Mouse (Mus musculus) frontal cortex, postnatal 36 days (tissue): ENCODE measurements around the gene Acot8.
A peak's percentile ranks its signal among the peaks of the same experiment; 100 is the strongest.

Experiments
- DNase-seq, 2 experiments: peaks; one replicate each; pipeline ENCODE4 v3.0.0; 2022; ENCODE audit warnings: low spot score in 2 of 2

The Acot8 gene

GRCm38 (mm10) chr2:164804533-164805331, at the start of gene Acot8, which contains the start of gene Zswim3:
TSS of gene Acot8 (minus strand) at chr2:164804882.
TSS of gene Zswim3 (plus strand) at chr2:164805098.
- peak; percentile 99 for DNase-seq

GRCm38 (mm10) chr2:164850061-164850460, 45.4 kb upstream of the Acot8 start:
- no peak for DNase-seq

DNA sequence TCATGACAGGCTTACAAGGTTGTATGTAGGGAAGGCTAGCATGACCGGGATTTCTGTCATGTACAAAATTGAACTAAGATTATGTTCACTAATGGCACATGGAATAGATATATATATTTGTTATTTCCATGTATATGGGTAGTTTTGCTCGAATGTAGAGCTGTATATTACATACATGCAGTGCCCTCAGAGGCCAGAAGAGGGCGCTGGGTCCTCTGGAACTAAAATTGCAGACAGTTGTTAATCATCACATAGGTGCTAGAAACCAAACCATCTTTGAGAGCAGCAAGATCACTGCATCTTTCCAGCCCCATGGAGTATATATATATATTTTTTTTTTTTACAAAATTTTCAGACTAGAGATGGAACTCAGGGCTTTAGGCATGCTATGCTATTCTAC, 41.1 kb upstream of the Acot8 start:
- DNase-seq: no peak

DNA sequence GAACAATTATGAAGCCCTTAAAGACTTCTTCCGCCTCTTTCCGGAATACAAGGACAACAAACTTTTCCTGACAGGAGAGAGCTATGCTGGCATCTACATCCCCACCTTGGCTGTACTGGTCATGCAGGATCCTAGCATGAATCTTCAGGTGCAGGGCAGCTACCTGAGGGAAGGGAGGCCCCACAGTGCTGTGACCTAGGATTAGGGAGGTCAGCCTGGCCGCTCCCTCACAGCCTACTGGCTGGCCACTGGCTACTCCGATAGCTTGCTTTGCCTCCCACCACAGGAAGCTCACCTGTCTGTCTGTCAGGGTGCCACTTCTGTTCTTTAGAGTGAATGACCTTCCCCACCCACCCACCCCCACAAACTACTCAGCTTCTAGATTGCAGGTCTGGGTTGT, 30.5 kb upstream of the Acot8 start:
- no peak for DNase-seq

DNA sequence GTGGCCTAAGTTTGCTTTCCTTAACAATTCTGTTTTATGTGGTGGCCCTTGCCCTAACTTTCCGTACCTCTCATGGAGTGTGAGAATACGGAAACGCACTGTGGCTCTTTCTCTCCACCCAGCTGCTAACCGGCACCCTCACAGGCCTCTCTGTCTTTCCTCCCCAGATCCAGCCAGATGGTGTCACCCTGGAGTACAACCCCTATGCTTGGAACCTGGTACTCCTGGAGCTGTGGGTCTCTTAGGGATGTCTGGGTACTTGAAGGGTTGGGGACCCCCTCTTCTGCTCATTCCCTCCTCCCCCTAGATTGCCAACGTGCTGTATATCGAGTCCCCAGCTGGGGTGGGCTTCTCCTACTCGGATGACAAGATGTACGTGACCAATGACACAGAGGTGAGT, 29.8 kb upstream of the Acot8 start:
- no peak for DNase-seq

DNA sequence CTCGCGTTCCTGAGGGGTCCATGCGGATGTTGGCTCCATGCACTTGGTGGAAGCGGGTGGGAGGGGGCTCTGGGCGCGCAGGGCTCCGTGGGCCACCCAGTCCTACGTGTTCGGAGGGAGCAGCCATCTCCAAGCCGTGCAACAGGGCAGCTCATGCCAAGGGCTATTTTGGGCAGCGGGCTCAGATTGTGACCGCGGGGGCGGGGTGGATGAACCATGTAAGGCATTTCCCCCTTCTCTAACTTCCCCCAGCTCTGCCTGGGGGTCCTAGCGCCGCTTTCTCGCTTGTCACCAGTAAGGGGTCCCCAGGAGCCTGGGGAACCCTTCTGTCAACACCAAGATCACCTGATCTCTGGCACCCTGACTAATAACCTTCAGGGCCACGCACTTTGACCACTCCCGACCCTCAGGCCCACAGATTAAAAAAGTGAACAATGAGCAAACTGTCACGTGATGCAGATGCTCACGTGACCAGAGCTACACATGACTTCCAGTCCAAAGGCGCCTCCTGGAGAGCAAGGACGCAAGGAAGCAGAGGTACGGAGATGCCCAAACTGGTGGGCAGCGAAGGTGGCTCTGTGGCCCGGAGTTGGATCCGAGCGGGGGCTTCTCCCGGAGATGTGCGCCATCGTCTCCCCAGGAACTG, 28.8 kb upstream of the Acot8 start, which contains the start of gene Neurl2:
Gene Neurl2 (minus strand): TSS at position 143 of the 646 bp plus-strand sequence.
- DNase-seq: peak; percentile 88 to 94

GRCm38 (mm10) chr2:164832748-164833301, 28.1 kb upstream of the Acot8 start, which contains the start of gene Ctsa:
TSS of gene Ctsa (plus strand) at chr2:164832873.
- peak; percentile 69 to 82 for DNase-seq

GRCm38 (mm10) chr2:164832032-164832747, 27.5 kb upstream of the Acot8 start:
- no peak for DNase-seq

GRCm38 (mm10) chr2:164831029-164831428, 26.3 kb upstream of the Acot8 start:
- no peak for DNase-seq

DNA sequence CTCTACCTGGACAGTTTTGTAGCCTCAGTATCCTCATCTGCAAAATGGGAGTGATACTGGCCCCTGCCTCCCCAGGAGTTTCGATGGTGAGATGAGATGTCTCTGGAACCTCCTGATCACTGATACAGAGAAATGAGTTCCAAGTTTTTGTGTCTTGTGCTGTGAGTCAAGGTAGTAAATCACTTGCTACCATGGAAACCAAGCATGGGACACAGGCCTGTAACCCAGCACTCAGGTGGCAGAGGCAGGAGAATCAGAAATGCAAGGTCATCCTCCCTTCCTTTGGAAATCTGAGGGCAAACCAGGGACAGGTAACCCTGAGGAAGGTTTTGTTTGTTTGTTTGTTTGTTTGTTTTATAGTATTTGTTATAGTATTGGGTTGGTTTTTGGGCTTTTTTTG, 24.4 kb upstream of the Acot8 start:
- DNase-seq: no peak

- no peak for DNase-seq
Measured at GRCm38 (mm10) chr2:164828437-164828836, 23.8 kb upstream of the Acot8 start, which contains the start of gene Spata25. TSS of gene Spata25 (minus strand) at chr2:164828537.

- DNase-seq: no peak
Measured at GRCm38 (mm10) chr2:164827146-164827850, 22.6 kb upstream of the Acot8 start.

DNA sequence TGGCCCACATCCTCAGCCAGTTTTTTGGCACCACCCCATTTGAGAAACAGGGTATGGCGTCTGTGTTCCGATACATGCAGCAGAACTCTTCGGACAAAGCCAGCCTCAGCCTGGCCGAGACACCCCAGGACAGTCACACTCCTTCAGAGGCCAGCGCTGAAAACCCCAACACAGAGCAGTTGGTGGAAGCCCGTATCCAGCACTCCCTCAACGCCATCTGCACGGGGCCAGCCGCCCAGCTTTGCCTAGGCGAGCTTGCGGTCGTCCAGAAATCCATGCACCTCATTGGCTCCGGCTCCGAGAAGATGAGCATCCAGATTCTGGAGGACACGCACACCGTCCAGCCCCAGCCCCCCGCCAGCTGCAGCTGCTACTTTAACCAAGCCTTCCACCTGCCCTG, 20.8 kb upstream of the Acot8 start:
- DNase-seq: no peak

DNA sequence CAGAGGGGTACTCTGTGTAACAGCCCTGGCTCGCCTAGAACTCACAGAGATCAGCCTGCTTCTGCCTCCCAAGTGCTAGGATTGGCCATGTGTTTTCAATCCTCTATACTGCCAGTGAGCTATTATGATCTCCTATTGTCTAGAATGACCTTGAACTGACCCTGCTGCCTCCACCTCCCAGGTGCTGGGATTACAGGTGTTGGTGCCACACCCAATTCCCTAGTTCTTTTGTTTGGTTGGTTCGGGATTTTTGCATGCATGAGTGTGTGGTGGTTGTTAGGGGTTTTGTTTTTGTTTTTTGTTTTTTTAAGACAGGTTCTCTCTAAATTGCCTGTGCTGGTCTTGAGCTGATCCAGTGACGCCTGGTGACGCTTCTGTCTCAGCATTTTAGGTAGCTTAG, 19.3 kb upstream of the Acot8 start:
- DNase-seq: no peak

GRCm38 (mm10) chr2:164823181-164823585, 18.5 kb upstream of the Acot8 start:
- peak in 1 of 2 experiments; percentile 38 for DNase-seq

DNA sequence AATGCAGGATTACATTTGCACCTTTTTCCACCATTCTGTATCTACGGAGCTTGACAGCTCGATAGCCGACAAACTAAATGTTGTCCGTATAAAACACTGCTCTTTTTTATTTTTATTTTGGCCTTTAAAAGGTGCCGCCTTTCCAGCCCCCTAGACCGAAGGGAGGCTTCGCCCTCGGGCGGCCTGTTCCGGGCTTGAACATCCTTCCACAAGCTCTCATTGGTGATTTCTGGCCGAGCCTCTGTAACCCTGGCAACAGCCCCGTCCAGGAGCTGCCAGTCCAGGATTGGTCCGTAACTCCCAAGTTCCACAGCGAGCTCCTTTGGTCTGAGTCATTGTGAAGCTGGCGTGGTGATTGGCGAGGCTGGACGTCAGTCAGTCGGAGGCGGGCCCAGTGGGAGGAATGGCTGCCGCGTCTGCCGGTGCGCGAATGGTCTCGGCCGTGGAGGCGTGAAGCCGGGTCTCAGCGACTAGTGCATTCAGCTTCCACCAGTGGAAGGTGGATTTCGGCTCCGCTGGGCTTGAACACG, 18.0 kb upstream of the Acot8 start, which contains the start of gene Zswim1:
Gene Zswim1 (plus strand): TSS at position 51 of the 530 bp plus-strand sequence.
- peak; percentile 100 for DNase-seq

DNA sequence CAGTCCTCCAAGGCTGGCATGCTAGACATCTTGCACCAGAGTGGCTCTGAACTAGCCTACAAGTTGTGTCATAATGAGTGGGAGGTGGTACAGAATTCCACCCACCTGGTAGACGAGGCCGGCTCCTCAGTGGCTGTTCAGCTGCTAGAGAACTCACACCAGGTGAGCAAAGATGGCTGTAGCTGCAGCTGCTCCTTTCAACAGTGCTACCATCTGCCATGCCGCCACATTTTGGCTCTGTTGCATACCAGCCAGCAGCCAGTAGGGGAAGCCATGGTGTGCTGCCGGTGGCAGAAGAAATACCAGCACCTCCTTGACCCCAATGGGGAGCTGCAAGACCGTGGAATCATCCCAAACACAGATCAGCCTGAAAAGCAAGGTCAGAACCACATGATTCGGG, 16.4 kb upstream of the Acot8 start:
- no peak for DNase-seq

DNA sequence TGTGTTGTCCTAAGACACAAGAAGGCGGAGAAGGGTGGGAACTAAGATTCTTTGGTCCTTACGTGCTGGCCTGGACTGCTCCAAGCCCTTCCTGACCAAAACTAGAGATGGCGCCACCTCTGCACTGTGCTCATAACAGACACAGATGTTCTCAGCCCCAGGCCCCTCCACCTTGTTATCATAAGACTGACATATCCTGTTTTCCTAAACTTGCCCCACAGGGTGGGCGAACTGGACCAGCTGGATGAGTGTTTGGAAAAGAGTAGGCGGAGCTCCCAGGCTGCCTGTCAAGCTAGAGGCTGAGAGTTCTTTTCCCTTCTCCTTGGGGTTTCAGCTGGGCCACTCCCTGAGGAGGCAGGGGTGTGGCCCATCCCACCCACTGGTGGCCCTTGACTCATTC, 13.0 kb upstream of the Acot8 start:
- DNase-seq: no peak

DNA sequence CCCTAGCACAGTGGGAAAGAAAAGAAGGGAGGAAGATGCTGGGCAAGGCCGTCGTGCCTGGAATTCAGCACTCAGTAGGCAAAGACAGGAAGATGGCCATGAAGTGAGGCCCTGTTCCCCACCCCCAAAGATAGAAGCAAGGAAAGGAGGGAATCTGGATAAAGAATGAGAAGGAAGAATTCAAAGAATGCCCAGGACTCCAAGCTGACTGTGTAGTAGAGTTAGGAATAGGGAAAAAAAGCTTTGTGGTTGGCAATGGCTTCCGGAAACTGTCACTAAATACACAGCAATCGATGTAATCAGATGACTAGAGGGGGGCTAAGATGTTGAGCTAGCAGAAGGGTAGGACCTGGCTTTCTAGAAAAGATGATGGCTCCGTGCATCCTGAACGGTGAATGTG, 12.5 kb upstream of the Acot8 start:
- no peak for DNase-seq

GRCm38 (mm10) chr2:164815821-164816220, 11.1 kb upstream of the Acot8 start:
- no peak for DNase-seq

- no peak for DNase-seq
Measured at GRCm38 (mm10) chr2:164815348-164815747, 10.7 kb upstream of the Acot8 start.
